Mouse (Mus musculus) forebrain, postnatal 0 days (tissue): Measurements from ENCODE around the gene Olfr807. TPM values are rescaled to one million over a fixed set of nuclear protein-coding genes. Genes with fewer than 3 reads are reported as not detected.

Experiments
- ATAC-seq: fragments of 200-750 bp; cut with Nextera tagmentation; 2 replicates; pipeline ENCODE4 v1.8.0; 2017; ENCODE audit warnings: mild to moderate bottlenecking, moderate library complexity
- DNase-seq: peaks from one replicate; pipeline ENCODE4 v3.0.0-alpha.2; 2015
- H3K27ac ChIP-seq: fragments of 300-500 bp; sonication (generic); 2 replicates; pipeline ENCODE4 v1.5.1; 2014; ENCODE audit warnings: low read depth, mild to moderate bottlenecking, antibody characterized with exemption, low read length, moderate library complexity, mixed read lengths
- H3K27me3 ChIP-seq: fragments of 300-500 bp; sonication (generic); 2 replicates; pipeline ENCODE4 v1.6.1; 2014; ENCODE audit warnings: mild to moderate bottlenecking, low read length, mixed read lengths; ENCODE audit not compliant: insufficient read depth
- H3K36me3 ChIP-seq: fragments of 300-500 bp; sonication (generic); 2 replicates; pipeline ENCODE4 v1.6.1; 2014; ENCODE audit warnings: mild to moderate bottlenecking, moderate library complexity; ENCODE audit not compliant: insufficient read depth
- H3K4me1 ChIP-seq: fragments of 300-500 bp; sonication (generic); 2 replicates; pipeline ENCODE4 v1.6.1; 2014; ENCODE audit warnings: antibody characterized with exemption; ENCODE audit not compliant: insufficient read depth
- H3K4me2 ChIP-seq: fragments of 300-500 bp; sonication (generic); 2 replicates; pipeline ENCODE4 v1.6.1; 2014; ENCODE audit warnings: low read depth, mild to moderate bottlenecking, moderate library complexity
- H3K4me3 ChIP-seq: fragments of 300-500 bp; sonication (generic); 2 replicates; pipeline ENCODE4 v1.5.1; 2014; ENCODE audit warnings: low read depth, low read length, mixed read lengths
- H3K9ac ChIP-seq: fragments of 300-500 bp; sonication (generic); 2 replicates; pipeline ENCODE4 v1.6.1; 2014; ENCODE audit warnings: mild to moderate bottlenecking
- H3K9me3 ChIP-seq: fragments of 300-500 bp; sonication (generic); 2 replicates; pipeline ENCODE4 v1.6.1; 2016; ENCODE audit warnings: low read length
- CTCF ChIP-seq: sonication (generic); IDR thresholded peaks from 2 replicates; pipeline ENCODE4 v1.5.1; 2016; ENCODE audit warnings: antibody characterized with exemption, control low read depth, low read depth
- WGBS: fragments of 180-500 bp; shearing (Covaris S2); extraction: QIAGEN DNeasy Blood & Tissue Kit; methylation state at CpG from one replicate; pipeline ENCODE4 v1.1.7; 2014; 5-methylcytosine and 5-hydroxymethylcytosine counted together
- microRNA-seq, 2 experiments: library from miRNA; unstranded; fragments of <30 nt; microRNA quantifications; one replicate each; pipeline ENCODE4; 2016
- polyA plus RNA-seq: library from polyadenylated mRNA; unstranded; fragments of >200 nt; fragmentation: Nextera tagmentation; extraction: Ambion mirVana; gene quantifications from 2 replicates; pipeline ENCODE4 v1.2.1, GENCODE M21; 2015
- total RNA-seq: library from RNA; depleted of rRNA; stranded (reverse); fragments of >200 nt; gene quantifications from 2 replicates; pipeline ENCODE4 v1.2.3, GENCODE M21; 2014; rRNA removed

The Olfr807 gene
- total and polyA plus RNA-seq, 2 experiments from 2014 or later, result not detected

DNA sequence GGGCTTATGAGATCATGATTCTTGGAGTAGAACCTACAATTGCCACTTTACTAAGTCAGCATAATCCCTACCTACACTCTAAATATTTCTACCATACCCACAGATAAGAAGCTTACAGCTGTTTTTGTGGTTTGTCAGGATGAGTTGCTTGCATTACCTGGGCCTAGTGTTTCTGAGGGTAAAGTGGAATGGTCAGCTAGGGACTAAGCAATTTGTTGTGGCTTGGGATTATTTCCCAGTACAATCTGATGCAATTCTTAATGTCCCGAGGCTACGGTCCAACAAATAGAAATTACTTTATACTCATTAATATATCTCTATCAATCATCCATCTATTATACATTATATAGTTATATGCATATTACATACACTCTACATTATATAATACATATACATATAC is 28.3 kb downstream of the Olfr807 start, which contains the start of gene Olfr805:
Olfr805 (minus strand) TSS at position 101 of the 400 bp plus-strand sequence.
- no peak within 1 kb of the TSS for H3K9ac ChIP-seq
- H3K4me2 ChIP-seq, result no peak within 1 kb of the TSS
- no peak for ATAC-seq

More for the DNA sequence above, 28.3 kb downstream of the Olfr807 start, which contains the start of gene Olfr805:
- Histone ChIP-seq H3K36me3 (no peaks in the 10 kb centered on the region), H3K9me3 (no peaks in the 10 kb centered on the region), H3K27ac (no peak within 1 kb of the TSS), H3K4me3 (no peak within 1 kb of the TSS), H3K4me1 (no peaks in the 10 kb centered on the region), H3K27me3 (no peaks in the 10 kb centered on the region)
- no peak for TF ChIP-seq CTCF
- DNase-seq, result no peak
- WGBS, result 99% methylated on average over 2 of the region's 2 CpGs

Small RNA genes within 50 kb of the gene (microRNA-seq; reads per million reads assigned to microRNA genes)
- 0 reads per million in 2 experiments for gene Gm24485

Other genes with a start within 250 kb of the Olfr807 start
- gene Olfr791, start 236.0 kb downstream of the Olfr807 start, total RNA-seq, result not detected in 2 replicates
- not detected in 2 replicates for gene Olfr791, start 236.0 kb downstream of the Olfr807 start, polyA plus RNA-seq
- gene Olfr792, start 218.6 kb downstream of the Olfr807 start, total RNA-seq, result not detected in 2 replicates
- gene Olfr792, start 218.6 kb downstream of the Olfr807 start, polyA plus RNA-seq, result not detected in 2 replicates
- 0.15 TPM in 1 of 2 replicates, not detected in the other for gene Olfr794, start 190.1 kb downstream of the Olfr807 start, total RNA-seq
- not detected in 2 replicates for gene Olfr794, start 190.1 kb downstream of the Olfr807 start, polyA plus RNA-seq
- not detected in 2 replicates for gene Olfr796, start 145.2 kb downstream of the Olfr807 start, total RNA-seq
- gene Olfr796, start 145.2 kb downstream of the Olfr807 start, polyA plus RNA-seq, result not detected in 2 replicates
- gene Olfr798, start 129.9 kb downstream of the Olfr807 start, total RNA-seq, result not detected in 2 replicates
- not detected in 2 replicates for gene Olfr798, start 129.9 kb downstream of the Olfr807 start, polyA plus RNA-seq
- gene Olfr799, start 120.3 kb downstream of the Olfr807 start, total RNA-seq, result not detected in 2 replicates
- gene Olfr799, start 120.3 kb downstream of the Olfr807 start, polyA plus RNA-seq, result not detected in 2 replicates
- 0.31 TPM in 1 of 2 replicates, not detected in the other for gene Olfr800, start 100.1 kb downstream of the Olfr807 start, total RNA-seq
- gene Olfr800, start 100.1 kb downstream of the Olfr807 start, polyA plus RNA-seq, result not detected in 2 replicates
- not detected in 2 replicates for gene Olfr801, start 83.9 kb downstream of the Olfr807 start, total RNA-seq
- gene Olfr801, start 83.9 kb downstream of the Olfr807 start, polyA plus RNA-seq, result not detected in 2 replicates
- gene Olfr802, start 69.6 kb downstream of the Olfr807 start, total RNA-seq, result not detected in 2 replicates
- 0.06 TPM in 1 of 2 replicates, not detected in the other for gene Olfr802, start 69.6 kb downstream of the Olfr807 start, polyA plus RNA-seq
- gene Olfr803, start 63.5 kb downstream of the Olfr807 start, total RNA-seq, result not detected in 2 replicates
- not detected in 2 replicates for gene Olfr803, start 63.5 kb downstream of the Olfr807 start, polyA plus RNA-seq
- not detected in 2 replicates for gene Olfr804, start 54.6 kb downstream of the Olfr807 start, total RNA-seq
- gene Olfr804, start 54.6 kb downstream of the Olfr807 start, polyA plus RNA-seq, result not detected in 2 replicates
- not detected in 2 replicates for gene Olfr805, start 28.4 kb downstream of the Olfr807 start, total RNA-seq
- gene Olfr805, start 28.4 kb downstream of the Olfr807 start, polyA plus RNA-seq, result not detected in 2 replicates
- gene Olfr806, start 15.9 kb downstream of the Olfr807 start, total RNA-seq, result not detected in 2 replicates
- gene Olfr806, start 15.9 kb downstream of the Olfr807 start, polyA plus RNA-seq, result not detected in 2 replicates
- not detected in 2 replicates for gene Olfr808, start 7.7 kb upstream of the Olfr807 start, total RNA-seq
- not detected in 2 replicates for gene Olfr808, start 7.7 kb upstream of the Olfr807 start, polyA plus RNA-seq
- not detected in 2 replicates for gene Olfr809, start 16.8 kb upstream of the Olfr807 start, total RNA-seq
- not detected in 2 replicates for gene Olfr809, start 16.8 kb upstream of the Olfr807 start, polyA plus RNA-seq
- gene Olfr810, start 37.1 kb upstream of the Olfr807 start, total RNA-seq, result not detected in 2 replicates
- gene Olfr810, start 37.1 kb upstream of the Olfr807 start, polyA plus RNA-seq, result not detected in 2 replicates
- not detected in 2 replicates for gene Olfr811, start 46.6 kb upstream of the Olfr807 start, total RNA-seq
- not detected in 2 replicates for gene Olfr811, start 46.6 kb upstream of the Olfr807 start, polyA plus RNA-seq
- not detected in 2 replicates for gene Olfr812, start 88.3 kb upstream of the Olfr807 start, total RNA-seq
- not detected in 2 replicates for gene Olfr812, start 88.3 kb upstream of the Olfr807 start, polyA plus RNA-seq
- gene Olfr813, start 97.6 kb upstream of the Olfr807 start, total RNA-seq, result not detected in 2 replicates
- not detected in 2 replicates for gene Olfr813, start 97.6 kb upstream of the Olfr807 start, polyA plus RNA-seq
- not detected in 2 replicates for gene Olfr814, start 122.1 kb upstream of the Olfr807 start, total RNA-seq
- gene Olfr814, start 122.1 kb upstream of the Olfr807 start, polyA plus RNA-seq, result not detected in 2 replicates
- gene Olfr815, start 148.1 kb upstream of the Olfr807 start, total RNA-seq, result not detected in 2 replicates
- not detected in 2 replicates for gene Olfr815, start 148.1 kb upstream of the Olfr807 start, polyA plus RNA-seq
- not detected in 2 replicates for gene Olfr816, start 157.8 kb upstream of the Olfr807 start, total RNA-seq
- not detected in 2 replicates for gene Olfr816, start 157.8 kb upstream of the Olfr807 start, polyA plus RNA-seq
- not detected in 2 replicates for gene Olfr818, start 191.3 kb upstream of the Olfr807 start, total RNA-seq
- not detected in 2 replicates for gene Olfr818, start 191.3 kb upstream of the Olfr807 start, polyA plus RNA-seq
- gene Olfr819, start 209.5 kb upstream of the Olfr807 start, total RNA-seq, result not detected in 2 replicates
- not detected in 2 replicates for gene Olfr819, start 209.5 kb upstream of the Olfr807 start, polyA plus RNA-seq
- gene Olfr247, start 218.3 kb upstream of the Olfr807 start, total RNA-seq, result not detected in 2 replicates
- gene Olfr247, start 218.3 kb upstream of the Olfr807 start, polyA plus RNA-seq, result not detected in 2 replicates
- gene Gm10310, start 227.3 kb upstream of the Olfr807 start, total RNA-seq, result not detected in 2 replicates
- not detected in 2 replicates for gene Gm10310, start 227.3 kb upstream of the Olfr807 start, polyA plus RNA-seq